Mouse (Mus musculus): Measurements from ENCODE around the gene Kif1a. TPM values are rescaled to one million over a fixed set of nuclear protein-coding genes. Genes with fewer than 3 reads are reported as not detected.

The Kif1a gene
- polyA plus RNA-seq, 1 experiment from 2014 or later = 303 TPM

- Histone ChIP-seq H3K36me3 (peaks cover 17% of the 10 kb centered on the region), H3K27me3 (no peaks in the 10 kb centered on the region), H3K4me1 (replicated peaks) (no peaks in the 10 kb centered on the region), H3K4me2 (no peak overlapping the region), H3K9ac (no peak overlapping the region), H3K4me3 (no peak overlapping the region), H3K9me3 (no peaks in the 10 kb centered on the region), H3K27ac (replicated peaks) (no peak overlapping the region)
- WGBS = 69% methylated on average over 7 of the region's 7 CpGs
- no peak for ATAC-seq (ENCODE audit: low read depth)
These were observed 89.6 kb downstream of the Kif1a start for GRCm38 (mm10) chr1:93012103-93012585.

DNA sequence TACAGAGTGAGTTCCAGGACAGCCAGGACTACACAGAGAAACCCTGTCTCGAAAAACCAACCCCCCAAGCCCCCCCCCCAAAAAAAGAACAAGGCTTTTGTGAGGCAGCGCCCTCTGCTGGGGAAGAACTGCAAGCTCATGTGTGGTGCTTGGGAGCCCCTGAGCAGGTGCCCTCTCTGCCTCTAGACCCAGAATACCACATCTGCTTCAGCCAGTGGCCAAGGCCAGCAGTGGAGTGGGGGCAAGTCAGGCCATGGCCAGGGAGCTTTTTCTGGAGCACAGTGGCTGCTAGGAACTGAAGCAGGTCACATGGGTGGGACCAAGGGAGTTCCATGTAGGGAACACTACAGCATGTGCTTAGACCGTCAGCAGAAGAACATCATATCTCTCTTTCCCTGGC lies 91.0 kb downstream of the Kif1a start:
- H3K9me3 ChIP-seq = no peaks in the 10 kb centered on the region
- no peak overlapping the region for H3K9ac ChIP-seq
- no peak for ATAC-seq (ENCODE audit: low read depth)
- WGBS = 35% methylated on average over 3 of the region's 3 CpGs
- no peak overlapping the region for H3K4me3 ChIP-seq
- H3K4me2 ChIP-seq = no peak overlapping the region
- H3K27ac ChIP-seq (replicated peaks) = no peak overlapping the region
- H3K36me3 ChIP-seq = peaks cover 5% of the 10 kb centered on the region; the same call in 1 of the 2 replicates
- H3K27me3 ChIP-seq = no peaks in the 10 kb centered on the region
- H3K4me1 ChIP-seq (replicated peaks) = no peaks in the 10 kb centered on the region

DNA sequence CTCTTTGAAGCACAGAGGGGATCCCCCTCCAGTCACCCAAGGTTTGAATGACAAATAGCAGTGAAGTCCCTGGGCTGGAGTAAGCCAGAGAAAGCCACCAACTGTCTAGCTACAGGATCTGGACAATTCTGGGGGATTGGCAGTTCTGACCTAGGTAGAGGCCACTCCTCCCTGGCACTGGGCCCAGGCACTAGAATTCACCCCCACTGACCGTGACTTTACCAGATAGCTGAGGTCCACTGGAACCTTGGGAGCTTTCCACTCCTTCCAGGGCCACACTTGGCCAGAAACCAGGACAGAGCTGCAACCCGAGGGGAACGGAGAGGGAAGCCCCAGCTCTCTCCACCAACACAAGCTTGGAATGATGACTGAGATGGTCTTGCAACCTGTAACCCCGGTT lies 92.6 kb downstream of the Kif1a start:
- Histone ChIP-seq H3K4me1 (replicated peaks) (no peaks in the 10 kb centered on the region), H3K4me2 (no peak overlapping the region), H3K36me3 (no peaks in the 10 kb centered on the region), H3K27ac (replicated peaks) (no peak overlapping the region), H3K4me3 (no peak overlapping the region), H3K9ac (no peak overlapping the region), H3K27me3 (no peaks in the 10 kb centered on the region), H3K9me3 (no peaks in the 10 kb centered on the region)
- ATAC-seq (ENCODE audit: low read depth) = no peak
- WGBS = 76% methylated on average over 4 of the region's 4 CpGs

DNA sequence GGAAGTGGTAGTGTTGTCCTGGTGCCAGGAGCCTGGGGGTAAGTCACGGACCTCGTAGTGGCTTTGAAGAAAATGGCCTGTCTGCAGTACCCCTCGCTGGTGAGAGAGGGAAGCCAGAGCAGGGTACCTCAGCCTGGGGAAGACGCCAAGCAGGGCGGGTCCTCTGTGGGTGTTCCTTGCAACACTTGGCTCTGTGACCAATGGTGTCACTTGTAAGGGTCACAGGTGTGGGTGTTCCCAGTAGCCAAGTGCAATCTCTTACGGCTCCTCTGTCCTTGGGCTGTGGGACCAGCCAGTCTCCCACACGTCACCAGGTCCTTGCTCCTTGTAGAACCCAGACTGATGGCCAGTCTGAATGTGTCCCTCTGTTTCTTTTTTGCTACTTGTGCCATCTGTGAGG lies 95.7 kb downstream of the Kif1a start, which contains the start of gene Aqp12:
Gene Aqp12, plus strand, starts transcription at position 274 of the 400 bp plus-strand sequence.
- Histone ChIP-seq H3K9me3 (0 out of 2 replicates have a peak, but pooled peaks cover 3% of the 10 kb centered on the region), H3K27me3 (no peaks in the 10 kb centered on the region), H3K27ac (replicated peaks) (no peak within 1 kb of the TSS), H3K9ac (no peak within 1 kb of the TSS), H3K36me3 (no peaks in the 10 kb centered on the region), H3K4me3 (no peak within 1 kb of the TSS), H3K4me1 (replicated peaks) (no peaks in the 10 kb centered on the region), H3K4me2 (no peak within 1 kb of the TSS)
- 83% methylated on average over 7 of the region's 7 CpGs for WGBS
- no peak for ATAC-seq (ENCODE audit: low read depth)

DNA sequence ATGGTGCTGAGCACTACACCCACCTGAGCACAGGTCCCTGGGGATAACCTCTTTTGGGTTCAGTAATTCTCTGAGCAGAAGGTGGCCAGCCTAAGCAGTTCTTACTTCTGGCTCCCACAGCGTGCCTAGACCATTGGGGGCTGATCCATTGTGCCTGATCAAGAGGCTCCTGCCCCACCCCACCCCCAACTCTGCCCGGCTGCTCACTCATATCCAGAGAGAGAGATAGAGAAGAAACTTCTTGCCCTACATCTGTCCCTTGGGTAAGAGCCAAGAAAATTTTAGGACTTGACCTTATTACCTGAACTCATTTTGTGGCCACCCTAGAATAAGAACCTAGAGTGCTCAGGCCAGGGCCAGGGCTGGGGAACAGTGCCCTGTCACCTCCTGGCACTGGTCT lies 108.9 kb downstream of the Kif1a start:
- Histone ChIP-seq H3K27ac (replicated peaks) (no peak overlapping the region), H3K4me1 (replicated peaks) (0 out of 2 replicates have a peak, but pooled peaks cover 6% of the 10 kb centered on the region), H3K9ac (no peak overlapping the region), H3K27me3 (no peaks in the 10 kb centered on the region), H3K4me3 (no peak overlapping the region), H3K9me3 (no peaks in the 10 kb centered on the region), H3K36me3 (no peaks in the 10 kb centered on the region), H3K4me2 (no peak overlapping the region)
- WGBS = 72% methylated on average over 2 of the region's 2 CpGs
- no peak for ATAC-seq (ENCODE audit: low read depth)

GRCm38 (mm10) chr1:92992214-92992855 lies 109.4 kb downstream of the Kif1a start:
- no peak overlapping the region for H3K4me3 ChIP-seq
- H3K27me3 ChIP-seq = no peaks in the 10 kb centered on the region
- 84% methylated on average over 6 of the region's 6 CpGs for WGBS
- no peaks in the 10 kb centered on the region for H3K36me3 ChIP-seq
- no peak overlapping the region for H3K9ac ChIP-seq
- H3K9me3 ChIP-seq = no peaks in the 10 kb centered on the region
- H3K4me1 ChIP-seq (replicated peaks) = 0 out of 2 replicates have a peak, but pooled peaks cover 6% of the 10 kb centered on the region
- ATAC-seq (ENCODE audit: low read depth) = no peak
- H3K4me2 ChIP-seq = no peak overlapping the region
- H3K27ac ChIP-seq (replicated peaks) = no peak overlapping the region

DNA sequence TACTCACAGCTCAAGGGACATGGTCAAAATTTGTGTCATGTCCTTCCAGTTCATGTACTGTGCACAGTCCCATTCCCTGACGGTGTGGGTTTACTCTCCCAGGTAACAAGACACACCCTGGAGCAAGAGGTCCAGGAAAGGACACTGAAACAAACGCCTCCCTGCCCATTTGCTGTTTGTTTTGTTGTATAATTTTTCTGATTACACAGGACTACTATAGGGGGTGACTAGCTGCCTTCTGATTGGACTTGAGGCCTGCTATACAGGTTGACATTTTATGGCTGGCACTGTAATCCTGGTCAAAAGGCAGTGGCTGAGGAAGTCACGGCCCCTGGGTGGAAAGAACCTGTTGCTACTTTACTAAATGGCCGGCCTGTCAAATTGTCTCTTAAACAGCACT lies 111.9 kb downstream of the Kif1a start:
- H3K4me1 ChIP-seq (replicated peaks) = 0 out of 2 replicates have a peak, but pooled peaks cover 6% of the 10 kb centered on the region
- H3K36me3 ChIP-seq = no peaks in the 10 kb centered on the region
- no peak overlapping the region for H3K4me2 ChIP-seq

DNA sequence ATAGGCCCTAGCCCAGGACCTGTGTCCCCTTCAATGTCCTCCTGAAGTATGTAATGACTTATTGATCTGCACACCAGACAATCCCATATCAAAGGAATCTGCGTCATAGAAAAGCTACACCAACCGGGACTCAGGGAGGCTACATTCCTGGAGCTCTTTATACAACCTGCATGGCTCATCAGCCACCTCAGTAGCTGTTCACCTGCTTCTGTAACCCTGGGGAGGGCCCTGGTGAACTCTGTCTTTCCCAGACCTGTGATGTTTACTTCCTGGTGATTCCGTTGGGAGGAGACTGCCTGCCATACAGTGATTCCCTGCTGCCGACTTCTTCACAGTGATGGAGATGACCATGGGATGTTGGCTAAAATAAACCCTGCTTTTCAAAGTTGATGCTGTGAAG lies 112.9 kb downstream of the Kif1a start:
- H3K9me3 ChIP-seq = no peaks in the 10 kb centered on the region
- WGBS = 77% methylated on average over 4 of the region's 4 CpGs
- no peak overlapping the region for H3K4me3 ChIP-seq
- H3K36me3 ChIP-seq = no peaks in the 10 kb centered on the region
- H3K4me2 ChIP-seq = no peak overlapping the region
- no peaks in the 10 kb centered on the region for H3K27me3 ChIP-seq
- H3K27ac ChIP-seq (replicated peaks) = no peak overlapping the region
- no peaks in the 10 kb centered on the region for H3K4me1 ChIP-seq (replicated peaks)
- no peak overlapping the region for H3K9ac ChIP-seq
- no peak for ATAC-seq (ENCODE audit: low read depth)

More for the DNA sequence above, 111.9 kb downstream of the Kif1a start:
- WGBS = 53% methylated on average over 4 of the region's 4 CpGs
- ATAC-seq (ENCODE audit: low read depth) = no peak
- no peak overlapping the region for H3K27ac ChIP-seq (replicated peaks)
- H3K27me3 ChIP-seq = no peaks in the 10 kb centered on the region
- H3K4me3 ChIP-seq = no peak overlapping the region
- H3K9me3 ChIP-seq = no peaks in the 10 kb centered on the region
- no peak overlapping the region for H3K9ac ChIP-seq

DNA sequence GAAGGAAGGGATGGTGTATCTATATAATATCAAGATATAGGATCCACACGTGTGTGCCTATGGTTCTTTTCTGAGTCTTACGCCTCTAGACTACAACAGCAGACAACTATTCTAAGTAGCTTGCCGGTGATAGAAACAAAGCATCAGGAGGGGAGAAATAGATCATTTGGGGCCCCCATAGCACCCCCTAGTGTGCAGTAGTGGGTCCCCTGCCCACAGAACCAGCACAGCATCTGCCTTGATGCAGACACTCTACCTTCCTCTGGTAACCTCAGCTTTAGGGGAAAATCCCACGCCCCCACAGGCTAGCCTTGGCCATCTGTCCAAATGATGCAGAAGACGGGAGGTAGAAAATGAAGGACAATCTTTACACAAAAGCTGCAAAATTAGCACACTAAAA lies 116.8 kb downstream of the Kif1a start:
- 85% methylated on average over 5 of the region's 5 CpGs for WGBS
- Histone ChIP-seq H3K4me2 (no peak overlapping the region), H3K9ac (no peak overlapping the region), H3K27me3 (no peaks in the 10 kb centered on the region), H3K36me3 (no peaks in the 10 kb centered on the region), H3K27ac (replicated peaks) (no peak overlapping the region), H3K4me3 (no peak overlapping the region), H3K4me1 (replicated peaks) (no peaks in the 10 kb centered on the region), H3K9me3 (no peaks in the 10 kb centered on the region)
- ATAC-seq (ENCODE audit: low read depth) = no peak

DNA sequence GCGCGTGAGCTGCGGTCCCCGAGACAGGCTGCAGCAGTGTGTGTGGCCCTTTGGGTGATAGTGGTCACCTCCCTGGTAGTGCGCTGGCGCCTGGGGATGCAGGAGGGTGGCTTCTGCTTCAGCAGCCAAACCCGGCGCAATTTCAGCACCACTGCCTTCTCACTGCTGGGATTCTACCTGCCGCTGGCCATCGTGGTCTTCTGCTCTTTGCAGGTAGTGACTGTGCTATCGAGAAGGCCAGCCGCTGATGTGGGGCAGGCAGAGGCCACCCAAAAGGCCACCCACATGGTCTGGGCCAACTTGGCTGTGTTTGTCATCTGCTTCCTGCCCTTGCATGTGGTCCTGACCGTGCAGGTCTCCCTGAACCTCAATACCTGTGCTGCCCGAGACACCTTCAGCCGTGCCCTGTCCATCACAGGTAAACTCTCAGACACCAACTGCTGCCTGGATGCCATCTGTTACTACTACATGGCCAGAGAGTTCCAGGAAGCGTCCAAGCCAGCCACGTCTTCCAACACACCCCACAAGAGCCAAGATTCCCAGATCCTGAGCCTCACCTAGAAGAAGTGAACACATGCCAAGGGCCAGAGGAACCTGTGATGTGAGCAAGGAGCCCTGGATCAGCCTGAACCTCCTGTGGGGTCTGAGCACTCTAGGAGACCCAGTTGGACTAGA lies 118.7 kb downstream of the Kif1a start:
- Histone ChIP-seq H3K4me1 (replicated peaks) (no peaks in the 10 kb centered on the region), H3K9ac (no peak overlapping the region), H3K4me3 (no peak overlapping the region), H3K4me2 (no peak overlapping the region), H3K36me3 (no peaks in the 10 kb centered on the region), H3K27me3 (no peaks in the 10 kb centered on the region), H3K27ac (replicated peaks) (no peak overlapping the region), H3K9me3 (no peaks in the 10 kb centered on the region)
- no peak for ATAC-seq (ENCODE audit: low read depth)
- 93% methylated on average over 17 of the region's 17 CpGs for WGBS

DNA sequence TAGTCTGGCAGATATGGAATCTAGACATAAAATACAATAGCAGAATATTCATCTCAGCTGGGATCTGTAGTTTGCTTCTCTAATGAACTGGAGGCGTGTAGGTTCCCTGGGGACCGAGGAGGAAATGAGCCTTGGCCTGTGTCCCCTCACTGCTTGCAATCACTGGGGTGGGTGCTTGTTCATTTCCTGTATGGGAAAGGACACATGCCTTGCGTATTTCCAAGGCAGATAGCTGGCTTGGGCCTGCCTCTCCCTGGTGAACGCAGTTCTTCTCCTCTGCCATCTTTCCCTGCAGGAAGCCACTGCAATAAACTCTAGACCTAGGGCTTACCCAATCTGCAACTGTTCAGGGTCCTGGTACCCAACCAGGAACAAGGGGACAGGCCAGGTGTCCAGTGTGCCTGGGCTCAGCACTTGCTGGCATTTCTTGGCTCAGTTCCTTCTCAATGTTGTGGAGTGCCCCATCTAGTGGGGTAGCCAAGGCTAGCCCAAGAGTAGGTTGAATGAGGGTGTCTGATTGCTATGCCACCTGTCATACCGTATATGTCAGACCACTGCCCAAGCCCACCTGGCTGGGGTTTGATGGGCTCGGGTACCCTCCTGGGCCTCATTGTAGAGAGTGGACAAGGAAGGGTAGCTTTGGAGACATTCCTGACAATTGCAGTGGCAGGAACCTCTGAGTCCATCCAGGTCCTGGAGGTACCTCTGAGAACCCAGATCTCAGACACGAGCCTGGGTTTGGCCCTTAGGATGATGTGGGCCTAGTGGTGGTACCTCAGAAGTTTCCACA lies 120.5 kb downstream of the Kif1a start:
- no peak overlapping the region for H3K4me3 ChIP-seq
- 82% methylated on average over 7 of the region's 7 CpGs for WGBS
- no peaks in the 10 kb centered on the region for H3K27me3 ChIP-seq
- H3K4me1 ChIP-seq (replicated peaks) = no peaks in the 10 kb centered on the region
- H3K4me2 ChIP-seq = no peak overlapping the region
- no peak overlapping the region for H3K27ac ChIP-seq (replicated peaks)
- no peak overlapping the region for H3K9ac ChIP-seq
- H3K9me3 ChIP-seq = no peaks in the 10 kb centered on the region
- ATAC-seq (ENCODE audit: low read depth) = no peak
- no peaks in the 10 kb centered on the region for H3K36me3 ChIP-seq

GRCm38 (mm10) chr1:92979073-92979602 lies 122.6 kb downstream of the Kif1a start:
- 43% methylated on average over 11 of the region's 11 CpGs for WGBS
- H3K4me1 ChIP-seq (replicated peaks) = no peaks in the 10 kb centered on the region
- H3K27me3 ChIP-seq = no peaks in the 10 kb centered on the region
- ATAC-seq (ENCODE audit: low read depth) = 0 out of 2 replicates have a peak, but pooled peaks have one; percentile 27
- H3K36me3 ChIP-seq = no peaks in the 10 kb centered on the region
- no peak overlapping the region for H3K9ac ChIP-seq
- no peak overlapping the region for H3K4me3 ChIP-seq
- H3K9me3 ChIP-seq = no peaks in the 10 kb centered on the region
- H3K27ac ChIP-seq (replicated peaks) = no peak overlapping the region
- no peak overlapping the region for H3K4me2 ChIP-seq

All from neural tube, embryonic 13.5 days (tissue).